Mouse (Mus musculus): ENCODE results near the gene S100a10.

DNA sequence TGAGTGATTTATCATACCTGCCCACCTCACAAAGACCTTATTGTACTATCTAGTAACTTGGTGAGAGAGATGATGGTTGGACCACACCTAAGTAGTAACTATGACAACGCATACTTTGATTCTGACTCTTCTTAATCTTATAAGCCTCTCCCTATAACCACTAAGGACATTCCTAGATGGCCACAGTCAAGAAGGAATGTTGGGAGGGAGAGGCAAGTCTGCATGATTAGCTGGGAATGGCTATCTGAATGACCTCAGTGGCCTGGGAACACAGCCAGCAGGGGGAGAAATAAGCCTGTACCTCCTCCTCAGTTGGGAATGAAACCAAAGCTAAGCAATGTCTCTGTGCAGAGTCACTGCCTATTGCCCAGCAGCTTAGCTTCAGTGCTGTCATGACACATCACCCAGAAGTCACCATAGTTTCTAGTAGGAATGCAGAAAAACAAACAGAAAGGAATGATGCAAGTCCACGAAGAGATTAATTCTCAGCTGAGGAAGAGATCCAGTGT is 17.8 kb upstream of the S100a10 start:
- TF ChIP-seq CTCF (IDR thresholded peaks at IDR 0.05; ENCODE audit: borderline replicate concordance, insufficient read depth, low read depth, low read length) (no peak), POLR2A (IDR thresholded peaks at IDR 0.05; ENCODE audit: borderline replicate concordance, insufficient read depth, low read length) (no peak)

Data from cerebellum, adult 2 months (tissue).